Mouse (Mus musculus) forebrain, embryonic 14.5 days (tissue): Measurements from ENCODE around the gene Arnt. TPM values are rescaled to one million over a fixed set of nuclear protein-coding genes. Genes with fewer than 3 reads are reported as not detected.
A peak's percentile ranks its signal among the peaks of the same experiment; 100 is the strongest.
"Not testable (repeated sequence)": the region's sequence is repeated elsewhere in the genome, so short reads cannot be mapped to it uniquely, and the experiment has no call there.

Source experiments
- ATAC-seq: fragments of 200-750 bp; cut with Nextera tagmentation; 2 replicates; pipeline ENCODE4 v1.8.0; 2017; ENCODE audit warnings: mild to moderate bottlenecking, moderate library complexity
- DNase-seq: peaks from one replicate; pipeline ENCODE4 v3.0.0-alpha.2; 2015; ENCODE audit warnings: low spot score
- H3K27ac ChIP-seq: fragments of 300-500 bp; sonication (generic); 2 replicates; pipeline ENCODE4 v1.5.1; 2014; ENCODE audit warnings: low read depth, mild to moderate bottlenecking, control low read depth, low read length, moderate library complexity
- H3K27me3 ChIP-seq: fragments of 300-500 bp; sonication (generic); replicated peaks from 2 replicates; pipeline ENCODE4 v1.6.1; 2014; ENCODE audit warnings: low read length, control low read depth, mixed read lengths; ENCODE audit not compliant: control insufficient read depth, insufficient read depth
- H3K36me3 ChIP-seq: fragments of 300-500 bp; sonication (generic); 2 replicates; pipeline ENCODE4 v1.6.1; 2014; ENCODE audit warnings: low read length, control low read depth; ENCODE audit not compliant: control insufficient read depth, insufficient read depth
- H3K4me1 ChIP-seq: fragments of 300-500 bp; sonication (generic); 2 replicates; pipeline ENCODE4 v1.6.1; 2014; ENCODE audit warnings: antibody characterized with exemption, low read length, control low read depth; ENCODE audit not compliant: control insufficient read depth, insufficient read depth
- H3K4me2 ChIP-seq: fragments of 300-500 bp; sonication (generic); 2 replicates; pipeline ENCODE4 v1.6.1; 2014; ENCODE audit warnings: mild to moderate bottlenecking, control low read depth, low read length
- H3K4me3 ChIP-seq: fragments of 300-500 bp; sonication (generic); 2 replicates; pipeline ENCODE4 v1.5.1; 2014; ENCODE audit warnings: low read depth, low read length, control low read depth
- H3K9ac ChIP-seq: fragments of 300-500 bp; sonication (generic); 2 replicates; pipeline ENCODE4 v1.6.1; 2014; ENCODE audit warnings: mild to moderate bottlenecking, low read length, control low read depth, moderate library complexity
- H3K9me3 ChIP-seq: fragments of 300-500 bp; sonication (generic); replicated peaks from 2 replicates; pipeline ENCODE4 v1.6.1; 2016; ENCODE audit warnings: low read length, control low read depth, mixed read lengths; ENCODE audit not compliant: control insufficient read depth
- WGBS: fragments of 180-500 bp; shearing (Covaris S2); extraction: QIAGEN DNeasy Blood & Tissue Kit; methylation state at CpG from one replicate; pipeline ENCODE4 v1.1.7; 2014; 5-methylcytosine and 5-hydroxymethylcytosine counted together
- polyA plus RNA-seq: library from polyadenylated mRNA; unstranded; fragments of >200 nt; fragmentation: Nextera tagmentation; extraction: Ambion mirVana; gene quantifications from 2 replicates; pipeline ENCODE4 v1.2.1, GENCODE M21; 2014

The Arnt gene
- polyA plus RNA-seq, 1 experiment from 2014 or later, result 9.0 TPM

GRCm38 (mm10) chr3:95427117-95427890 is 6.9 kb upstream of the Arnt start:
- H3K27ac ChIP-seq, H3K9me3 ChIP-seq, H3K27me3 ChIP-seq, H3K4me1 ChIP-seq, DNase-seq, H3K36me3 ChIP-seq: not testable (repeated sequence)
- ATAC-seq, result peak; percentile 77
- 0 out of 2 replicates have a peak overlapping the region, but pooled peaks have one; percentile 40 for H3K9ac ChIP-seq
- peak overlapping the region; percentile 36 for H3K4me2 ChIP-seq
- peak overlapping the region; percentile 19 for H3K4me3 ChIP-seq
- WGBS, result 46% methylated on average over 8 of the region's 33 CpGs

GRCm38 (mm10) chr3:95427891-95428238 is 6.3 kb upstream of the Arnt start:
- H3K4me1 ChIP-seq, H3K27me3 ChIP-seq, H3K27ac ChIP-seq, DNase-seq, H3K9me3 ChIP-seq, H3K36me3 ChIP-seq: not testable (repeated sequence)
- peak overlapping the region; percentile 36 for H3K4me2 ChIP-seq
- H3K4me3 ChIP-seq, result peak overlapping the region; percentile 19
- peak; percentile 18; the same call in 1 of the 2 replicates for ATAC-seq
- 0 out of 2 replicates have a peak overlapping the region, but pooled peaks have one; percentile 40 for H3K9ac ChIP-seq
- WGBS, result 24% methylated on average over 14 of the region's 21 CpGs

GRCm38 (mm10) chr3:95428423-95428822 is 5.8 kb upstream of the Arnt start:
- H3K27me3 ChIP-seq, H3K4me3 ChIP-seq, H3K9me3 ChIP-seq, H3K4me2 ChIP-seq, ATAC-seq, H3K4me1 ChIP-seq, DNase-seq, H3K9ac ChIP-seq, H3K27ac ChIP-seq, H3K36me3 ChIP-seq: not testable (repeated sequence)
- 52% methylated on average over 3 of the region's 11 CpGs for WGBS

GRCm38 (mm10) chr3:95433301-95433915 is 780 bp upstream of the Arnt start:
- H3K36me3 ChIP-seq, result peaks cover 11% of the 10 kb centered on the region
- 71% methylated on average over 10 of the region's 10 CpGs for WGBS
- H3K4me3 ChIP-seq, result peak overlapping the region; percentile 84
- H3K4me1 ChIP-seq, result peaks cover 8% of the 10 kb centered on the region; the same call in 1 of the 2 replicates
- no peaks in the 10 kb centered on the region for H3K27me3 ChIP-seq
- ATAC-seq (no peak), DNase-seq (no peak)
- no peaks in the 10 kb centered on the region for H3K9me3 ChIP-seq
- H3K27ac ChIP-seq, result no peak overlapping the region
- no peak overlapping the region for H3K9ac ChIP-seq
- peak overlapping the region; percentile 81 for H3K4me2 ChIP-seq

GRCm38 (mm10) chr3:95434983-95435370 is 789 bp downstream of the Arnt start:
- 6% methylated on average over 7 of the region's 7 CpGs for WGBS

GRCm38 (mm10) chr3:95435561-95435960 is 1.4 kb downstream of the Arnt start:
- no peak overlapping the region for H3K9ac ChIP-seq
- peaks cover 11% of the 10 kb centered on the region for H3K36me3 ChIP-seq
- H3K9me3 ChIP-seq, result no peaks in the 10 kb centered on the region
- H3K27ac ChIP-seq, result no peak overlapping the region
- peak overlapping the region; percentile 81 for H3K4me2 ChIP-seq
- DNase-seq (no peak), ATAC-seq (no peak)
- H3K4me1 ChIP-seq, result peaks cover 8% of the 10 kb centered on the region; the same call in 1 of the 2 replicates
- peak overlapping the region; percentile 84; the same call in 1 of the 2 replicates for H3K4me3 ChIP-seq
- no peaks in the 10 kb centered on the region for H3K27me3 ChIP-seq
- 53% methylated on average over 1 of the region's 1 CpGs for WGBS

More at GRCm38 (mm10) chr3:95434983-95435370, 789 bp downstream of the Arnt start:
- H3K9me3 ChIP-seq, result no peaks in the 10 kb centered on the region
- no peak overlapping the region for H3K27ac ChIP-seq
- DNase-seq (no peak), ATAC-seq (no peak)
- H3K9ac ChIP-seq, result peak overlapping the region; percentile 85; the same call in 1 of the 2 replicates
- no peaks in the 10 kb centered on the region for H3K27me3 ChIP-seq
- H3K4me2 ChIP-seq, result peak overlapping the region; percentile 81
- peaks cover 11% of the 10 kb centered on the region for H3K36me3 ChIP-seq
- peak overlapping the region; percentile 84 for H3K4me3 ChIP-seq
- peaks cover 8% of the 10 kb centered on the region; the same call in 1 of the 2 replicates for H3K4me1 ChIP-seq

GRCm38 (mm10) chr3:95438636-95439035 is 4.4 kb downstream of the Arnt start:
- not testable (repeated sequence) for H3K4me2 ChIP-seq, ATAC-seq, H3K27me3 ChIP-seq, H3K27ac ChIP-seq, H3K4me3 ChIP-seq, H3K9ac ChIP-seq, DNase-seq, H3K9me3 ChIP-seq, H3K4me1 ChIP-seq
- 96% methylated on average over 4 of the region's 4 CpGs for WGBS
- H3K36me3 ChIP-seq, result peaks cover 11% of the 10 kb centered on the region

GRCm38 (mm10) chr3:95439670-95440069 is 5.5 kb downstream of the Arnt start:
- Histone ChIP-seq H3K9me3 (no peaks in the 10 kb centered on the region), H3K27me3 (no peaks in the 10 kb centered on the region), H3K4me1 (peaks cover 8% of the 10 kb centered on the region; the same call in 1 of the 2 replicates), H3K36me3 (peaks cover 13% of the 10 kb centered on the region), H3K9ac (no peak overlapping the region), H3K27ac (no peak overlapping the region), H3K4me2 (no peak overlapping the region), H3K4me3 (no peak overlapping the region)
- no peak for ATAC-seq
- DNase-seq, result no peak
